Mouse (Mus musculus): ENCODE data around the gene Ei24. TPM values are rescaled to one million over a fixed set of nuclear protein-coding genes. Genes with fewer than 3 reads are reported as not detected.

Gene Ei24
- total and polyA plus RNA-seq, 2 experiments from 2014 or later = 93.2 to 105 TPM

- DNase-seq (ENCODE audit: low spot score) (peak; percentile 100), ATAC-seq (peak; percentile 100)
- no peak; the same call in 1 of the 2 replicates for TF ChIP-seq CTCF (IDR thresholded peaks at IDR 0.05; ENCODE audit: low read depth)
- Histone ChIP-seq H3K27me3 (ENCODE audit: insufficient read depth, low read length) (no peaks in the 10 kb centered on the region), H3K4me2 (ENCODE audit: low read depth, low read length) (peak within 1 kb of the TSS; percentile 89), H3K36me3 (ENCODE audit: insufficient read depth, low read length) (peaks cover 11% of the 10 kb centered on the region; the same call in 1 of the 2 replicates), H3K9me3 (ENCODE audit: low read length) (no peaks in the 10 kb centered on the region), H3K9ac (replicated peaks; ENCODE audit: low read length) (peak within 1 kb of the TSS; percentile 76), H3K4me3 (ENCODE audit: low read length) (peak within 1 kb of the TSS; percentile 91), H3K4me1 (ENCODE audit: insufficient read depth, low read length) (peaks cover 8% of the 10 kb centered on the region; the same call in 1 of the 2 replicates), H3K27ac (peak within 1 kb of the TSS; percentile 88)
- under 1% methylated on average over 60 of the region's 60 CpGs for WGBS
Observed at GRCm38 (mm10) chr9:36767203-36768143, 29.7 kb downstream of the Ei24 start, which contains the start of gene Stt3a. TSS of gene Stt3a (minus strand) at chr9:36767679.

- Histone ChIP-seq H3K4me3 (ENCODE audit: low read length) (no peak overlapping the region), H3K9me3 (ENCODE audit: low read length) (no peaks in the 10 kb centered on the region), H3K9ac (replicated peaks; ENCODE audit: low read length) (no peak overlapping the region), H3K36me3 (ENCODE audit: insufficient read depth, low read length) (peaks cover 20% of the 10 kb centered on the region; the same call in 1 of the 2 replicates), H3K4me1 (ENCODE audit: insufficient read depth, low read length) (peaks cover 8% of the 10 kb centered on the region; the same call in 1 of the 2 replicates), H3K27me3 (ENCODE audit: insufficient read depth, low read length) (no peaks in the 10 kb centered on the region), H3K4me2 (ENCODE audit: low read depth, low read length) (no peak overlapping the region), H3K27ac (no peak overlapping the region)
- no peak for DNase-seq (ENCODE audit: low spot score)
- ATAC-seq = no peak
- 96% methylated on average over 1 of the region's 1 CpGs for WGBS
- no peak for TF ChIP-seq CTCF (IDR thresholded peaks at IDR 0.05; ENCODE audit: low read depth)
Observed at GRCm38 (mm10) chr9:36764378-36764777, 32.8 kb downstream of the Ei24 start.

Other genes with a start within 250 kb of the Ei24 start
- gene Gm17689, start 214.8 kb downstream of the Ei24 start, total RNA-seq (2014; rRNA removed) = not detected in 2 replicates
- gene Gm17689, start 214.8 kb downstream of the Ei24 start, polyA plus RNA-seq (2015; fragmentation: Nextera tagmentation; extraction: Ambion mirVana) = not detected in 2 replicates
- not detected in 2 replicates for gene A630095E13Rik, start 154.0 kb downstream of the Ei24 start, total RNA-seq (2014; rRNA removed)
- not detected in 2 replicates for gene A630095E13Rik, start 154.0 kb downstream of the Ei24 start, polyA plus RNA-seq (2015; fragmentation: Nextera tagmentation; extraction: Ambion mirVana)
- gene Acrv1, start 104.2 kb downstream of the Ei24 start, total RNA-seq (2014; rRNA removed) = not detected in 2 replicates
- not detected in 2 replicates for gene Acrv1, start 104.2 kb downstream of the Ei24 start, polyA plus RNA-seq (2015; fragmentation: Nextera tagmentation; extraction: Ambion mirVana)
- gene Chek1, start 70.3 kb downstream of the Ei24 start, total RNA-seq (2014; rRNA removed) = 4.3 and 5.2 TPM in 2 replicates
- 5.1 and 5.8 TPM in 2 replicates for gene Chek1, start 70.3 kb downstream of the Ei24 start, polyA plus RNA-seq (2015; fragmentation: Nextera tagmentation; extraction: Ambion mirVana)
- 67.4 and 80.1 TPM in 2 replicates for gene Stt3a, start 29.7 kb downstream of the Ei24 start, total RNA-seq (2014; rRNA removed)
- 74.1 and 81.1 TPM in 2 replicates for gene Stt3a, start 29.7 kb downstream of the Ei24 start, polyA plus RNA-seq (2015; fragmentation: Nextera tagmentation; extraction: Ambion mirVana)
- 237 and 300 TPM in 2 replicates for gene Fez1, start 24.5 kb upstream of the Ei24 start, total RNA-seq (2014; rRNA removed)
- 464 and 483 TPM in 2 replicates for gene Fez1, start 24.5 kb upstream of the Ei24 start, polyA plus RNA-seq (2015; fragmentation: Nextera tagmentation; extraction: Ambion mirVana)